Mouse (Mus musculus) urinary bladder, postnatal 25 days (tissue): ENCODE results near the gene Pmfbp1.
"Not testable (repeated sequence)": the region's sequence is repeated elsewhere in the genome, so short reads cannot be mapped to it uniquely, and the experiment has no call there.

Source experiments
- DNase-seq: peaks from one replicate; pipeline ENCODE4 v3.0.0; 2022; ENCODE audit warnings: low spot score

Pmfbp1 gene

GRCm38 (mm10) chr8:109493727-109494126, at the start of gene Pmfbp1:
Gene Pmfbp1, plus strand, starts transcription at chr8:109494027.
- DNase-seq: no peak

GRCm38 (mm10) chr8:109446896-109447295, 46.9 kb upstream of the Pmfbp1 start:
- DNase-seq: not testable (repeated sequence)

GRCm38 (mm10) chr8:109451000-109451399, 42.8 kb upstream of the Pmfbp1 start:
- no peak for DNase-seq

GRCm38 (mm10) chr8:109455113-109455512, 38.7 kb upstream of the Pmfbp1 start:
- no peak for DNase-seq

- no peak for DNase-seq
These were observed 36.4 kb upstream of the Pmfbp1 start for GRCm38 (mm10) chr8:109457387-109457786.

- DNase-seq: no peak
These were observed 35.2 kb upstream of the Pmfbp1 start for GRCm38 (mm10) chr8:109458580-109458979.

- no peak for DNase-seq
These were observed 30.8 kb upstream of the Pmfbp1 start for GRCm38 (mm10) chr8:109463075-109463474.

- no peak for DNase-seq
These were observed 30.0 kb upstream of the Pmfbp1 start for GRCm38 (mm10) chr8:109463677-109464313.

- no peak for DNase-seq
These were observed 29.4 kb upstream of the Pmfbp1 start for GRCm38 (mm10) chr8:109464451-109464891.

GRCm38 (mm10) chr8:109465056-109465455, 28.8 kb upstream of the Pmfbp1 start:
- DNase-seq: no peak

GRCm38 (mm10) chr8:109465761-109466160, 28.1 kb upstream of the Pmfbp1 start:
- no peak for DNase-seq

GRCm38 (mm10) chr8:109467516-109467915, 26.3 kb upstream of the Pmfbp1 start:
- no peak for DNase-seq

GRCm38 (mm10) chr8:109468112-109468511, 25.7 kb upstream of the Pmfbp1 start:
- DNase-seq: no peak

GRCm38 (mm10) chr8:109471876-109472275, 22.0 kb upstream of the Pmfbp1 start:
- DNase-seq: no peak

GRCm38 (mm10) chr8:109472400-109472799, 21.4 kb upstream of the Pmfbp1 start:
- no peak for DNase-seq

- no peak for DNase-seq
These were observed 19.2 kb upstream of the Pmfbp1 start for GRCm38 (mm10) chr8:109474442-109475121.

- DNase-seq: no peak
These were observed 18.4 kb upstream of the Pmfbp1 start for GRCm38 (mm10) chr8:109475436-109475835.

GRCm38 (mm10) chr8:109478586-109478985, 15.2 kb upstream of the Pmfbp1 start:
- DNase-seq: no peak

GRCm38 (mm10) chr8:109484741-109485140, 9.1 kb upstream of the Pmfbp1 start:
- DNase-seq: no peak

GRCm38 (mm10) chr8:109485530-109485929, 8.3 kb upstream of the Pmfbp1 start:
- no peak for DNase-seq

- no peak for DNase-seq
These were observed 1.0 kb upstream of the Pmfbp1 start for GRCm38 (mm10) chr8:109492785-109493184.

GRCm38 (mm10) chr8:109494601-109495000, 774 bp downstream of the Pmfbp1 start:
- DNase-seq: no peak

- DNase-seq: no peak
These were observed 3.6 kb downstream of the Pmfbp1 start for GRCm38 (mm10) chr8:109497431-109497830.
